Mouse (Mus musculus): ENCODE data around the gene Teddm2.

Gene Teddm2

GRCm38 (mm10) chr1:153899731-153900380 lies at the start of gene Teddm2, which contains the start of gene Glul:
Teddm2 (minus strand) TSS chr1:153900228.
Glul (plus strand) TSS chr1:153899944.
- peak; percentile 98 for DNase-seq (ENCODE audit: low spot score)

GRCm38 (mm10) chr1:153947837-153948236 lies 47.8 kb upstream of the Teddm2 start:
- DNase-seq (ENCODE audit: low spot score): no peak

- no peak for DNase-seq (ENCODE audit: low spot score)
Observed at GRCm38 (mm10) chr1:153946971-153947370, 46.9 kb upstream of the Teddm2 start.

- DNase-seq (ENCODE audit: low spot score): no peak
Observed at GRCm38 (mm10) chr1:153945181-153945580, 45.2 kb upstream of the Teddm2 start.

GRCm38 (mm10) chr1:153940986-153941385 lies 41.0 kb upstream of the Teddm2 start:
- DNase-seq (ENCODE audit: low spot score): no peak

- DNase-seq (ENCODE audit: low spot score): no peak
Observed at GRCm38 (mm10) chr1:153937025-153937424, 37.0 kb upstream of the Teddm2 start.

- no peak for DNase-seq (ENCODE audit: low spot score)
Observed at GRCm38 (mm10) chr1:153935844-153936380, 35.9 kb upstream of the Teddm2 start.

GRCm38 (mm10) chr1:153933772-153934171 lies 33.7 kb upstream of the Teddm2 start:
- DNase-seq (ENCODE audit: low spot score): no peak

- no peak for DNase-seq (ENCODE audit: low spot score)
Observed at GRCm38 (mm10) chr1:153930431-153930830, 30.4 kb upstream of the Teddm2 start.

GRCm38 (mm10) chr1:153924395-153925385 lies 24.7 kb upstream of the Teddm2 start:
- no peak for DNase-seq (ENCODE audit: low spot score)

GRCm38 (mm10) chr1:153922571-153923021 lies 22.6 kb upstream of the Teddm2 start:
- no peak for DNase-seq (ENCODE audit: low spot score)

- no peak for DNase-seq (ENCODE audit: low spot score)
Observed at GRCm38 (mm10) chr1:153921642-153922041, 21.6 kb upstream of the Teddm2 start.

- no peak for DNase-seq (ENCODE audit: low spot score)
Observed at GRCm38 (mm10) chr1:153918521-153919206, 18.6 kb upstream of the Teddm2 start.

- DNase-seq (ENCODE audit: low spot score): no peak
Observed at GRCm38 (mm10) chr1:153913869-153914268, 13.8 kb upstream of the Teddm2 start.

- DNase-seq (ENCODE audit: low spot score): no peak
Observed at GRCm38 (mm10) chr1:153911276-153911795, 11.3 kb upstream of the Teddm2 start.

GRCm38 (mm10) chr1:153910423-153910822 lies 10.4 kb upstream of the Teddm2 start:
- no peak for DNase-seq (ENCODE audit: low spot score)

GRCm38 (mm10) chr1:153909963-153910291 lies 9.9 kb upstream of the Teddm2 start:
- no peak for DNase-seq (ENCODE audit: low spot score)

GRCm38 (mm10) chr1:153909213-153909962 lies 9.4 kb upstream of the Teddm2 start:
- no peak for DNase-seq (ENCODE audit: low spot score)

GRCm38 (mm10) chr1:153908741-153909140 lies 8.7 kb upstream of the Teddm2 start:
- no peak for DNase-seq (ENCODE audit: low spot score)

GRCm38 (mm10) chr1:153908208-153908607 lies 8.2 kb upstream of the Teddm2 start:
- DNase-seq (ENCODE audit: low spot score): no peak

- DNase-seq (ENCODE audit: low spot score): no peak
Observed at GRCm38 (mm10) chr1:153905884-153906283, 5.9 kb upstream of the Teddm2 start.

Measured in MN1 (cell line).